Mouse (Mus musculus): ENCODE data around the gene Sox11. TPM values are rescaled to one million over a fixed set of nuclear protein-coding genes. Genes with fewer than 3 reads are reported as not detected.

Gene Sox11
- polyA plus RNA-seq, 1 experiment from 2014 or later = 470 TPM

- Histone ChIP-seq H3K27ac (peak overlapping the region; percentile 99), H3K4me1 (peaks cover 17% of the 10 kb centered on the region), H3K9me3 (no peaks in the 10 kb centered on the region), H3K27me3 (replicated peaks) (no peaks in the 10 kb centered on the region), H3K9ac (peak overlapping the region; percentile 97), H3K4me3 (peak overlapping the region; percentile 82), H3K36me3 (replicated peaks) (no peaks in the 10 kb centered on the region), H3K4me2 (peak overlapping the region; percentile 63)
- WGBS = 0% methylated on average over 83 of the region's 83 CpGs
- ATAC-seq (replicated peaks) = peak; percentile 96
Measured at GRCm38 (mm10) chr12:27342691-27343605, 574 bp upstream of the Sox11 start.

- no peak for ATAC-seq (replicated peaks)
- peaks cover 16% of the 10 kb centered on the region for H3K4me1 ChIP-seq
- peak overlapping the region; percentile 99 for H3K27ac ChIP-seq
- peak overlapping the region; percentile 97 for H3K9ac ChIP-seq
- no peaks in the 10 kb centered on the region for H3K27me3 ChIP-seq (replicated peaks)
- no peaks in the 10 kb centered on the region for H3K9me3 ChIP-seq
- WGBS = under 1% methylated on average over 80 of the region's 80 CpGs
- peak overlapping the region; percentile 63 for H3K4me2 ChIP-seq
- H3K36me3 ChIP-seq (replicated peaks) = no peaks in the 10 kb centered on the region
- H3K4me3 ChIP-seq = peak overlapping the region; percentile 82
Measured at GRCm38 (mm10) chr12:27341130-27341870, 1.1 kb downstream of the Sox11 start.

- Histone ChIP-seq H3K9me3 (no peaks in the 10 kb centered on the region), H3K27ac (peak overlapping the region; percentile 99), H3K4me2 (peak overlapping the region; percentile 63), H3K27me3 (replicated peaks) (no peaks in the 10 kb centered on the region), H3K4me1 (peaks cover 21% of the 10 kb centered on the region), H3K36me3 (replicated peaks) (no peaks in the 10 kb centered on the region), H3K9ac (peak overlapping the region; percentile 97), H3K4me3 (peak overlapping the region; percentile 82)
- ATAC-seq (replicated peaks) = no peak
- WGBS = under 1% methylated on average over 14 of the region's 14 CpGs
Measured at GRCm38 (mm10) chr12:27340451-27341035, 1.8 kb downstream of the Sox11 start.

GRCm38 (mm10) chr12:27339171-27339751, 3.1 kb downstream of the Sox11 start:
- H3K27ac ChIP-seq = peak overlapping the region; percentile 96
- H3K4me1 ChIP-seq = peaks cover 27% of the 10 kb centered on the region
- peak overlapping the region; percentile 67 for H3K4me2 ChIP-seq
- H3K9me3 ChIP-seq = no peaks in the 10 kb centered on the region
- H3K4me3 ChIP-seq = peak overlapping the region; percentile 82
- H3K27me3 ChIP-seq (replicated peaks) = no peaks in the 10 kb centered on the region
- under 1% methylated on average over 47 of the region's 47 CpGs for WGBS
- peak overlapping the region; percentile 99 for H3K9ac ChIP-seq
- no peaks in the 10 kb centered on the region for H3K36me3 ChIP-seq (replicated peaks)
- no peak for ATAC-seq (replicated peaks)

- 1% methylated on average over 40 of the region's 40 CpGs for WGBS
- no peak for ATAC-seq (replicated peaks)
- Histone ChIP-seq H3K9me3 (no peaks in the 10 kb centered on the region), H3K4me3 (peak overlapping the region; percentile 82), H3K27ac (peak overlapping the region; percentile 96), H3K4me1 (peaks cover 26% of the 10 kb centered on the region), H3K4me2 (peak overlapping the region; percentile 67), H3K36me3 (replicated peaks) (no peaks in the 10 kb centered on the region), H3K27me3 (replicated peaks) (no peaks in the 10 kb centered on the region), H3K9ac (peak overlapping the region; percentile 99)
Measured at GRCm38 (mm10) chr12:27338721-27339170, 3.6 kb downstream of the Sox11 start.

- Histone ChIP-seq H3K9ac (peak overlapping the region; percentile 99), H3K27me3 (replicated peaks) (no peaks in the 10 kb centered on the region), H3K4me2 (peak overlapping the region; percentile 67), H3K27ac (peak overlapping the region; percentile 96), H3K4me3 (peak overlapping the region; percentile 82), H3K36me3 (replicated peaks) (no peaks in the 10 kb centered on the region), H3K4me1 (peaks cover 31% of the 10 kb centered on the region), H3K9me3 (no peaks in the 10 kb centered on the region)
- WGBS = 4% methylated on average over 12 of the region's 12 CpGs
- ATAC-seq (replicated peaks) = no peak
Measured at GRCm38 (mm10) chr12:27338116-27338515, 4.3 kb downstream of the Sox11 start.

- H3K9ac ChIP-seq = peak overlapping the region; percentile 99
- H3K4me2 ChIP-seq = peak overlapping the region; percentile 67
- peak overlapping the region; percentile 82 for H3K4me3 ChIP-seq
- no peaks in the 10 kb centered on the region for H3K36me3 ChIP-seq (replicated peaks)
- 5% methylated on average over 1 of the region's 1 CpGs for WGBS
- H3K4me1 ChIP-seq = peaks cover 36% of the 10 kb centered on the region
- H3K9me3 ChIP-seq = no peaks in the 10 kb centered on the region
- no peak for ATAC-seq (replicated peaks)
- no peaks in the 10 kb centered on the region for H3K27me3 ChIP-seq (replicated peaks)
- peak overlapping the region; percentile 96 for H3K27ac ChIP-seq
Measured at GRCm38 (mm10) chr12:27337482-27337881, 4.9 kb downstream of the Sox11 start.

GRCm38 (mm10) chr12:27336801-27337200, 5.6 kb downstream of the Sox11 start:
- H3K4me2 ChIP-seq = peak overlapping the region; percentile 67
- peaks cover 36% of the 10 kb centered on the region for H3K4me1 ChIP-seq
- 10% methylated on average over 5 of the region's 5 CpGs for WGBS
- H3K9ac ChIP-seq = peak overlapping the region; percentile 99
- no peaks in the 10 kb centered on the region for H3K36me3 ChIP-seq (replicated peaks)
- H3K4me3 ChIP-seq = peak overlapping the region; percentile 82
- no peaks in the 10 kb centered on the region for H3K27me3 ChIP-seq (replicated peaks)
- no peaks in the 10 kb centered on the region for H3K9me3 ChIP-seq
- ATAC-seq (replicated peaks) = no peak
- peak overlapping the region; percentile 96 for H3K27ac ChIP-seq

- Histone ChIP-seq H3K4me1 (peaks cover 36% of the 10 kb centered on the region), H3K9ac (peak overlapping the region; percentile 99), H3K27ac (peak overlapping the region; percentile 96), H3K4me2 (peak overlapping the region; percentile 67), H3K27me3 (replicated peaks) (no peaks in the 10 kb centered on the region), H3K36me3 (replicated peaks) (no peaks in the 10 kb centered on the region), H3K4me3 (peak overlapping the region; percentile 82), H3K9me3 (no peaks in the 10 kb centered on the region)
- no peak for ATAC-seq (replicated peaks)
- WGBS = 25% methylated on average over 7 of the region's 7 CpGs
Measured at GRCm38 (mm10) chr12:27336336-27336735, 6.0 kb downstream of the Sox11 start.

GRCm38 (mm10) chr12:27335356-27336055, 6.9 kb downstream of the Sox11 start:
- Histone ChIP-seq H3K4me3 (peak overlapping the region; percentile 82), H3K4me2 (peak overlapping the region; percentile 67), H3K9ac (peak overlapping the region; percentile 99), H3K36me3 (replicated peaks) (no peaks in the 10 kb centered on the region), H3K27me3 (replicated peaks) (no peaks in the 10 kb centered on the region), H3K4me1 (peaks cover 36% of the 10 kb centered on the region), H3K27ac (peak overlapping the region; percentile 96), H3K9me3 (no peaks in the 10 kb centered on the region)
- 35% methylated on average over 11 of the region's 11 CpGs for WGBS
- ATAC-seq (replicated peaks) = no peak; the same call in 1 of the 2 replicates

GRCm38 (mm10) chr12:27333590-27333989, 8.8 kb downstream of the Sox11 start:
- Histone ChIP-seq H3K9ac (no peak overlapping the region), H3K4me3 (no peak overlapping the region), H3K9me3 (no peaks in the 10 kb centered on the region), H3K27me3 (replicated peaks) (no peaks in the 10 kb centered on the region), H3K36me3 (replicated peaks) (no peaks in the 10 kb centered on the region), H3K4me2 (no peak overlapping the region), H3K27ac (peak overlapping the region; percentile 26; the same call in 1 of the 2 replicates), H3K4me1 (peaks cover 36% of the 10 kb centered on the region)
- ATAC-seq (replicated peaks) = 0 out of 2 replicates have a peak, but pooled peaks have one; percentile 34
- 83% methylated on average over 3 of the region's 3 CpGs for WGBS
